Mouse (Mus musculus) heart, embryonic 16.5 days (tissue): Measurements from ENCODE around the gene Acbd3. TPM values are rescaled to one million over a fixed set of nuclear protein-coding genes. Genes with fewer than 3 reads are reported as not detected.

Source experiments
- ATAC-seq: fragments of 200-750 bp; cut with Nextera tagmentation; replicated peaks from 2 replicates; pipeline ENCODE4 v1.8.0; 2017; ENCODE audit warnings: moderate number of reproducible peaks; ENCODE audit not compliant: insufficient read depth, low FRiP score; ENCODE audit errors: extremely low read depth
- H3K27ac ChIP-seq: fragments of 300-500 bp; sonication (generic); 2 replicates; pipeline ENCODE4 v1.5.1; 2014; ENCODE audit warnings: mild to moderate bottlenecking, low read length, control low read depth, moderate library complexity
- H3K27me3 ChIP-seq: fragments of 300-500 bp; sonication (generic); 2 replicates; pipeline ENCODE4 v1.6.1; 2014; ENCODE audit warnings: low read length, mixed read lengths; ENCODE audit not compliant: control insufficient read depth, insufficient read depth
- H3K36me3 ChIP-seq: fragments of 300-500 bp; sonication (generic); 2 replicates; pipeline ENCODE4 v1.6.1; 2014; ENCODE audit not compliant: control insufficient read depth, insufficient read depth
- H3K4me1 ChIP-seq: fragments of 300-500 bp; sonication (generic); 2 replicates; pipeline ENCODE4 v1.6.1; 2014; ENCODE audit warnings: low read length, mixed read lengths; ENCODE audit not compliant: control insufficient read depth, insufficient read depth
- H3K4me2 ChIP-seq: fragments of 300-500 bp; sonication (generic); 2 replicates; pipeline ENCODE4 v1.6.1; 2014; ENCODE audit warnings: low read depth, mild to moderate bottlenecking, control low read depth, low read length
- H3K4me3 ChIP-seq: fragments of 300-500 bp; sonication (generic); 2 replicates; pipeline ENCODE4 v1.5.1; 2014; ENCODE audit warnings: mild to moderate bottlenecking, control low read depth, low read length
- H3K9ac ChIP-seq: fragments of 300-500 bp; sonication (generic); 2 replicates; pipeline ENCODE4 v1.6.1; 2014; ENCODE audit warnings: low read length, control low read depth
- H3K9me3 ChIP-seq: fragments of 300-500 bp; sonication (generic); replicated peaks from 2 replicates; pipeline ENCODE4 v1.6.1; 2016; ENCODE audit warnings: low read length; ENCODE audit not compliant: control insufficient read depth
- WGBS: fragments of 180-500 bp; shearing (Covaris S2); extraction: QIAGEN DNeasy Blood & Tissue Kit; methylation state at CpG from one replicate; pipeline ENCODE4 v1.1.7; 2014; 5-methylcytosine and 5-hydroxymethylcytosine counted together
- polyA plus RNA-seq: library from polyadenylated mRNA; unstranded; fragments of >200 nt; fragmentation: Nextera tagmentation; extraction: Ambion mirVana; gene quantifications from 2 replicates; pipeline ENCODE4 v1.2.1, GENCODE M21; 2015

Acbd3 gene
- polyA plus RNA-seq, 1 experiment from 2014 or later: 19.2 TPM

DNA sequence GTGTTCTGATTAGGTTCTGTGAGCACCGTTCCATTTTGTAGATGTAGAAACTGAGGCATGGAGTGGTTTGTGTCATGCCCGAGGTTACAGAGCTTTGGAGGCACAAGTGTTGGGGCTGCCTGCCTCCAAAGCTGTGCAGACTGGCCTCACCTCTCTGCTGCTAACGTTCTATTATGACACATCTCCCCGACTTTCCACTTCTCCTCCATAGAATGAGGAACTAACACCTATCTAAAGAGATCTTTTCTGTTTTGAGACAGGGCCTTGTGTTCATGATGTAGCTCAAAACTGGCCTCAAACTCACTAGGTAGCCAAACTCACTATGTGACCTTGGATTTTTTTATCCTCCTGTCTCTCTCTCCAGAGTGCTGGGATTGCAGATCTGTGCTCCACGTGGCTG is 7.1 kb upstream of the Acbd3 start:
- Histone ChIP-seq H3K9me3 (no peaks in the 10 kb centered on the region), H3K36me3 (no peaks in the 10 kb centered on the region), H3K4me3 (no peak overlapping the region), H3K27me3 (no peaks in the 10 kb centered on the region), H3K9ac (no peak overlapping the region), H3K4me1 (no peaks in the 10 kb centered on the region), H3K4me2 (no peak overlapping the region), H3K27ac (no peak overlapping the region)
- 71% methylated on average over 5 of the region's 5 CpGs for WGBS
- ATAC-seq: no peak

GRCm38 (mm10) chr1:180719483-180719882 is 6.4 kb upstream of the Acbd3 start:
- H3K4me3 ChIP-seq: no peak overlapping the region
- H3K27ac ChIP-seq: no peak overlapping the region
- WGBS: 77% methylated on average over 6 of the region's 6 CpGs
- H3K4me1 ChIP-seq: no peaks in the 10 kb centered on the region
- no peak for ATAC-seq
- H3K36me3 ChIP-seq: no peaks in the 10 kb centered on the region
- no peak overlapping the region for H3K9ac ChIP-seq
- no peaks in the 10 kb centered on the region for H3K9me3 ChIP-seq
- H3K4me2 ChIP-seq: no peak overlapping the region
- H3K27me3 ChIP-seq: no peaks in the 10 kb centered on the region

DNA sequence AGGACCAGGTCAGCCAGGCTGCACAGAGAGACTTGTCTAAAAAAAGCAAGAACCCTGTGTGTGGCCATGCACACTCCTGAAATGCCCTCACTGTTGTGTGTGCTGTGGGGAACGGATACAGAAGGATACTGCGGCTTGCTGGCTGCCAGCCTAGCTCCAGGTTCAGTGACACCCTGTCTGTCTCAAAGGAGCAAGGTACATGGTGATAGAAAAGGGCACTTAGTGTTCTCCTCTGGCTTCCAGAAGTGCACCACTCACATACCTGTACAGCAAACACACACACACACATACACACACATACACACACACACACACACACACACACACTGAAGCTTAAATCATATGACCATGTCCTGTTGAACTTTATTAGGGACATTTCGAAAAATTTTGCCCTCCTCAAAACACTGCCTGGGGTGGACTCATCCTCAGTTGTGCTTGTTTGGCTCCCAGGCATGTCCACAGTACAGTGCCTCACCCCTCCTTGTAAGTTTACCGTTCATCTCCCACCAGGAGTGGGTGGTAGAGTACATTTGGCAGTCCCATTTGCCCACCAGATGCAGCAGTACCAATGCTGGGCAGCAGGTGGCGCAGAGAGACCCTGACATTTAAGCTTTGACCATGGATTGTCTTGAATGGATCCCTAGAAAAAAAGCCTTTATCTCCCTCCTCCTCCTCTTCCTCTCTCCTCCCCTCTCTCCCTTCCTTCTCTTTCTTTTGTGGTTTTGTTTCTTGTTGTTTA is 5.7 kb upstream of the Acbd3 start:
- Histone ChIP-seq H3K9me3 (no peaks in the 10 kb centered on the region), H3K9ac (no peak overlapping the region), H3K4me2 (no peak overlapping the region), H3K4me1 (peaks cover 3% of the 10 kb centered on the region; the same call in 1 of the 2 replicates), H3K4me3 (no peak overlapping the region), H3K27ac (no peak overlapping the region), H3K36me3 (no peaks in the 10 kb centered on the region), H3K27me3 (no peaks in the 10 kb centered on the region)
- WGBS: 41% methylated on average over 5 of the region's 5 CpGs
- 0 out of 2 replicates have a peak, but pooled peaks have one; percentile 25 for ATAC-seq

GRCm38 (mm10) chr1:180722608-180723007 is 3.2 kb upstream of the Acbd3 start:
- Histone ChIP-seq H3K4me2 (no peak overlapping the region), H3K4me1 (peaks cover 15% of the 10 kb centered on the region), H3K9me3 (no peaks in the 10 kb centered on the region), H3K4me3 (no peak overlapping the region), H3K27ac (no peak overlapping the region), H3K27me3 (no peaks in the 10 kb centered on the region), H3K36me3 (no peaks in the 10 kb centered on the region), H3K9ac (no peak overlapping the region)
- no peak for ATAC-seq
- WGBS: 46% methylated on average over 1 of the region's 1 CpGs

DNA sequence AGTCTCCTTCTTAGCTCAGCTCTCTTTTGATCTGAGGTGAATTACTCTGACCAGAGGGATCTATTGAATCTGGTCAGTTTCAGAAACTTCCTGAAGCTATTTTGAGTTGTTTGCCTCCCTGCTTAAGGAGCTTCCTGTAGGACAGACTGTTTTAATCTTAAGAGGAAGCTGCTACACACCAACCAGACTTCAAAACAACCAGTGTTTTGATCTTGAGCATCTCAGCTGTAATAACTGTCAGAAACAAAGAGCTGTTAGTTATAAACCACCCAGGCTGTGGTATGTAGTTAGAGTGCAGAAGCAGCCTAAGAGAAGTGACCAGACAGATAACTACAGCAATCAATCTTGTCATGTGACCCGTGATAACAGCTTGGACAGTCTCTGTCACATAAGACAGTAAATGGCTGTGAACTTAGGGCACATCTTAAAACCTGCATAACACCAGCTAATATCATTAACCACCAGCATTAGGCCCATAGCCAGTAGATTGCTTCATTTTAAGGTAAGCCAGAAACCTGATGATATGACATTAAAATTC is 2.1 kb upstream of the Acbd3 start:
- no peak overlapping the region for H3K4me3 ChIP-seq
- no peak overlapping the region for H3K4me2 ChIP-seq
- no peaks in the 10 kb centered on the region for H3K27me3 ChIP-seq
- no peak overlapping the region for H3K9ac ChIP-seq
- H3K9me3 ChIP-seq: no peaks in the 10 kb centered on the region
- no peak for ATAC-seq
- H3K4me1 ChIP-seq: peaks cover 21% of the 10 kb centered on the region
- WGBS: 23% methylated on average over 1 of the region's 1 CpGs
- peak overlapping the region; percentile 29 for H3K27ac ChIP-seq
- H3K36me3 ChIP-seq: no peaks in the 10 kb centered on the region

- peaks cover 31% of the 10 kb centered on the region for H3K4me1 ChIP-seq
- H3K9me3 ChIP-seq: no peaks in the 10 kb centered on the region
- under 1% methylated on average over 42 of the region's 42 CpGs for WGBS
- peak; percentile 63 for ATAC-seq
- peak overlapping the region; percentile 94 for H3K27ac ChIP-seq
- no peaks in the 10 kb centered on the region for H3K36me3 ChIP-seq
- H3K4me2 ChIP-seq: peak overlapping the region; percentile 91
- peak overlapping the region; percentile 99 for H3K9ac ChIP-seq
- H3K4me3 ChIP-seq: peak overlapping the region; percentile 86
- H3K27me3 ChIP-seq: no peaks in the 10 kb centered on the region
Observed at GRCm38 (mm10) chr1:180726183-180726582, 340 bp downstream of the Acbd3 start.

DNA sequence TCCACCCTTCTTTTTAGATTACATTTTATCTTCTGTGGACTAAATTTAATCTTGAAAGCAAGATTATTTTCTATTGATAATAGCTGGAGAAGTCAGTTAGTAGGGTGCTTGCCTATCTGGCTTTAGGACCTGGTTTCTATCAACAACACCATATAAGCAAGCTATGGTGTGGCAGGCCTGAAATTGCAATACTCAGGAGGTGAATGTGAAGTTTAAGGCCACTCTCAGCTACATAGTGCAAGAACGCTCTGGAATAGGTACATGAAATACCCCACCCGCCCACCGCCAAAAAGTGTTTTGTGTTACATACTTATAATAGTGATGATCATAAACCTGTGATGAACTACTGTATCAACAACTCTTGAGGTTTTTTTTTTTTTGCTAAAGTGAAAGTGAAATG is 3.4 kb downstream of the Acbd3 start:
- Histone ChIP-seq H3K4me2 (no peak overlapping the region), H3K9ac (no peak overlapping the region), H3K9me3 (no peaks in the 10 kb centered on the region), H3K36me3 (peaks cover under 1% of the 10 kb centered on the region; the same call in 1 of the 2 replicates), H3K4me3 (no peak overlapping the region), H3K4me1 (peaks cover 31% of the 10 kb centered on the region), H3K27ac (no peak overlapping the region), H3K27me3 (no peaks in the 10 kb centered on the region)
- 75% methylated on average over 3 of the region's 3 CpGs for WGBS
- no peak for ATAC-seq

GRCm38 (mm10) chr1:180747827-180748226 is 22.0 kb downstream of the Acbd3 start:
- H3K4me3 ChIP-seq: no peak overlapping the region
- H3K27me3 ChIP-seq: no peaks in the 10 kb centered on the region
- H3K9me3 ChIP-seq: no peaks in the 10 kb centered on the region
- H3K36me3 ChIP-seq: peaks cover 55% of the 10 kb centered on the region
- no peak overlapping the region for H3K27ac ChIP-seq
- H3K9ac ChIP-seq: no peak overlapping the region
- no peak overlapping the region for H3K4me2 ChIP-seq
- no peak for ATAC-seq
- no peaks in the 10 kb centered on the region for H3K4me1 ChIP-seq

DNA sequence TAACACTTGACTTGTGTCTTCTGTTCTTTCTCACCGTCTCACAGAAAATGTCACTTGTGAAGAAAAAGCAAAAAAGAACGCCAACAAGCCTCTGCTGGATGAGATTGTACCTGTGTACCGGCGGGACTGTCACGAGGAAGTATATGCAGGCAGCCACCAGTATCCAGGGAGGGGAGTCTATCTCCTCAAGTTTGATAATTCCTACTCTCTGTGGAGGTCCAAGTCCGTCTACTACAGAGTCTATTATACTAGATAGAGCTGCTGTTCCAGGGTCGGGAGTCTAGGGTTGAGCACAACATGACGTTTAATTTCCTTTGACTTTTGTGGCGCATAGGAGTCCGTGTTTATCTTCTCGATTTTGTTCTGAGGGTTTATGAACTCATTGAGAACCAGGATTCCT is 26.3 kb downstream of the Acbd3 start:
- Histone ChIP-seq H3K9ac (no peak overlapping the region), H3K4me2 (no peak overlapping the region), H3K4me1 (no peaks in the 10 kb centered on the region), H3K27me3 (no peaks in the 10 kb centered on the region), H3K27ac (no peak overlapping the region), H3K36me3 (peaks cover 37% of the 10 kb centered on the region), H3K9me3 (no peaks in the 10 kb centered on the region), H3K4me3 (no peak overlapping the region)
- WGBS: 90% methylated on average over 11 of the region's 11 CpGs
- ATAC-seq: no peak
